Mouse (Mus musculus): ENCODE results near the gene Zfpm1.

DNA sequence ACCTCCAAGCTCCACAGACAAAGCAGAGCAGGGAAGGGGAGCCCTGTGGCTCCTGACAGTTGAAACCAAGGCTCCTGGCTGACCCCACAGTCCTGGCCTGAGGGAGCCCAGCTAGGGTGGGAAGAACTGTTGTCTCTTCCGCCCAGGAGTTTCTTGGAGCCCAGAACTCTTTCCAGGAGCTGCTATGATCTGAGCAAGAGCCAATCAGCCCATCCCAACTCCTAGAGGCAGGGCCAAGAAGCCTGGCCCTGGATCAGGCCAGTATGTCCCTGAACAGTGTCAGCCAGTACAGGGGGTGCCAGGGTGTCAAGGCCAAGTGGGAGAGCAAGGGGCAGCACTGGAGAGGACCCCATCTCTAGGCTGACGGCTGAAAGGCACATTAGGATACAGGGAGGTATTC, 30.6 kb downstream of the Zfpm1 start:
- no peak for TF ChIP-seq POLR2A (IDR thresholded peaks at IDR 0.05; ENCODE audit: extremely low read depth, insufficient read depth, low read length)
- no peak for TF ChIP-seq CTCF (IDR thresholded peaks at IDR 0.05; ENCODE audit: low read depth, low read length)

Data from liver, adult 2 months (tissue).